Mouse (Mus musculus) gastrocnemius, adult 18-20 months (tissue): ENCODE measurements at regions not wholly inside any gene's neighbourhood (a gene's known extent, or its start where the extent isn't known, plus 50 kb on each side); places are given as distances from the start of the nearest gene placed in this dataset.

ENCODE experiments used
- DNase-seq: peaks from one replicate; pipeline ENCODE4 v3.0.0; 2021; ENCODE audit warnings: low spot score

DNA sequence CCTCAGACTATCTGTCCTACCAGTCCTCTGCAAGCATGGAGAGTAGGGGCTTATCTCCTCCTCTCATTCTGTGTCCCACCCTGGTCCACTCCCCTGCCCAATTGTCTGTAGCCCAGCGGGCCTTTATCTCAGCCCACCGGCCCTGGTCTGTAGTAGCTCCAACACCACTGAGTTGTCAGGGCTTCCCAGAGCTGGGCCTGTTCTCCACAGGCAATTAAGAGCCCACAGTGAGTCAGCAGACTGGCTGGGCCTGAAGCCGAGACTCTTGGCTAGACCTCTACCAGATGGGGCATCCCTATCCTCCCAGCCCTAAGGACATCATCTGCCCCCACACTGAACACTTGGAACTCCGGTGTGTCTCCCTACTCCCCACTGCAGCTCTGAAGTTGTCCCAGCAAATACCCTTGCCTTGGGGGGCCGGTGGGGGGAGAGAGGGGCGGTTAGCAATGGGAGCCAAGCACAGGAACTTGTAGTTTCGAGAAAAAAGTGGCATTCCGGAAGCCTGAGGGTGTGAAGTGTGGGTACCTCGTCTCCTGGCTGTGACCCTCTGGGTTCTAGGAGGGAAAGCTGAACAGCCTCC lies 64.7 kb upstream of the Dlg1 start:
- peak; percentile 75 for DNase-seq

DNA sequence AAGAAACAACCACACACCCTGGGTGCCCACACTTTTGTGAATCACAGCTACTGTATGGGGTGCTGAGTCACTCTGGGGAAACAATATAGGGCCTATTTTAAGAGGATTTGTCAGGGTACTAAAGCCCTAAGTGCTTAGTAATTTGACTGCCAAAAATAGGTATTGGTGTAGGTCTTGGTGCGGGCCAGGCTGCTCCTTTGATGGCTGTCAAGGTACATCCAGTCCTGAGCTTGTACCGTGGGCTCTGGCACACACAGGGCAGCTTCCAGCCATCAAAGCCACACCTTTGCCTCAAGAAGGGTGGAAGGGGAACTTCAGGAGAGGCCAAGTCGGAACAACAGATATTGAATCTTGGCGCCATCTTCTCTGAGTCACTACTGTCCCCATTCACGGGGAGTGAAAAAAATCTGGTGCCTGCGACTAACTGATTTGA lies 64.2 kb upstream of the Dlg1 start:
- DNase-seq: peak; percentile 54

DNA sequence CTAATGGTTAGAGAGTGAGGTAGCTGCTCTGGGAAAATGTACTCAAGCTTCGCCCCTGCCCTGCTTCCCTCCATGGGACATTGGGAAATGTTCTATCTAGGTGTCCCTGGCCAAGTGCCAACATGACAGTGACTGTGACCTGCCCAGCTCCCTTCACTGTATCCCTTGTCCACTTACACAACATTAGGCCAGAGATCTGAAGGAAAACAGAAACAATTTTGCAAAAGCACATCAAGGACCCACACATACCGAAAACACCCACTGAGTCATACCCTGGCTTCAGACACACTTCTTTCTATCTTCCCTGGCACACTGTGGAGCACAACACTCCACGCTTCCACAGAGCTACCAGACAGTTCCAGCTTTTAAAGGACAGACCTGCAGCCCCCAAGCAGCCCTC lies 62.0 kb upstream of the Dlg1 start:
- no peak for DNase-seq

DNA sequence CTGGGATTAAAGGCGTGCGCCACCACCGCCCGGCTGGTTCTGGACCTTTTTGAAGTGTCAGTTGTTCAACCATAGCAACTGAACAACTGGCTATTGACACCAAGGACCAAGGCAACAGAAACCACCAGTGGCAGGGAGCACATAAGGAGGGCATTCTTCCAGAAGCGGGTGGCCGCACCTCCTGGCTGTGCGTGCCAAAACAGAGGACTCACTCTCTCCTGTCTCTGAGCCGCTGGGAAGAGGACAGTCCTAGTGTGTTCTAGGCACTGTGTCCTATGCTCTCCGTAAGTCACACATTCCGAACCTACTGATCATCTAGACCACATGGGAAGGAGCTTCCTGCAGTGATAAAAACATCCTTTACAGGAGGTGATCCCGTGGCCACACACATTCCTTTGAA lies 60.1 kb upstream of the Dlg1 start:
- no peak for DNase-seq

DNA sequence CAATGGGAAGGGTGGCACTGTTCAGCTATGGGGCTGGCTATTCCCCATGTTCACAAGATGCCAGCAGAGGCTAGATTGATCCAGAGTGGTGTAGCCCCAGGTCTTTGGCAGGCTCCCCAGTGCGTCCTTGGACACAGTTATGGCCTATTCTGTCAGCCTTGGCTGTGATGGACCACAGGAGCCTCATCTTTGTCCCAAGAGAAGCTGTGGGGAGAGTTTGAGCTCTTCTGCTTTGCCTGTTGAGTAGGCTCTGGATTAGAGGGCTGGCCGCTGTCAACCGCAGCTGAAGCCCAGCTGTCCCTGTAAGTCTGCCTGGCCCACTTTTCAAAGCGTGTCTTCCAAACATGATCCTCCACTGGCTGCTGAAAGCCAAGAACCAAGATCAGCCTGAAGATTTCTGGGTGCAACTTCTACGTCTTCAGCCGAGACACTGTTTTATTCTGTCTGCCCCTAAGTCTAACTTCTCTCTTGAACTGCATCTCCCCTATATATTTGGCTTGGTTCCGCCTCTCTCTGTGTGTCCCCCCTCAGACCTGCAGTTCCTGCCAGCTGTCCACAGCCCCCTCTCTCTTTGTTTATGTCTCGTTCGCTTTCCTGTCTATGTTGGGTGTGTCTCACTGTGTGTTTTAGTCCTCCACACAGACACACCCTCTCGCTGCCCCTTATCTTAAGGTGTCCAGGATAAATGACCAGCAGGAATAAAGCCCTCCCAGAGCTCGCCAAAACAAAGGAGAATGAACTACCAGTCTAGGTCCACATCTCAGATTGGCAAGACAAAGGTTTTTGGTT lies 56.7 kb upstream of the Dlg1 start:
- DNase-seq: peak; percentile 80

DNA sequence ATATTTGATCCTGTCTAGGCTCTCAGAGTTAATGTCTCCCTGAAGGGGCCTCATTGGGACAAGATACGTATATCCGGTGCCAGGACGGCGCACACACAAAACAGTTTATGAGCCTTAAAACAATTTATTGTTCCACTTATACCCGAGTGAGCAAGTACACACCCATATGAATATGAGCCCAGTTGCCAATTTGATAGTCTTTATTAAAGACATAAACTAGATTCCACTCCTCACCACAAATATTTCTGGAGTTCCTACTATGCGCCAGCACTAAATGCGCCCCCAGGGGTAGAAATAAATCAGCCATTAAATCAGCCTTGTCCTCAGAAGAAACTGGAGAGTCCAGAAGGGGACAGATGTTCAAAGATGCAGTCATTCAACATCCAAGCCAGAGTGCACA lies 54.3 kb upstream of the Dlg1 start:
- DNase-seq: peak; percentile 53

DNA sequence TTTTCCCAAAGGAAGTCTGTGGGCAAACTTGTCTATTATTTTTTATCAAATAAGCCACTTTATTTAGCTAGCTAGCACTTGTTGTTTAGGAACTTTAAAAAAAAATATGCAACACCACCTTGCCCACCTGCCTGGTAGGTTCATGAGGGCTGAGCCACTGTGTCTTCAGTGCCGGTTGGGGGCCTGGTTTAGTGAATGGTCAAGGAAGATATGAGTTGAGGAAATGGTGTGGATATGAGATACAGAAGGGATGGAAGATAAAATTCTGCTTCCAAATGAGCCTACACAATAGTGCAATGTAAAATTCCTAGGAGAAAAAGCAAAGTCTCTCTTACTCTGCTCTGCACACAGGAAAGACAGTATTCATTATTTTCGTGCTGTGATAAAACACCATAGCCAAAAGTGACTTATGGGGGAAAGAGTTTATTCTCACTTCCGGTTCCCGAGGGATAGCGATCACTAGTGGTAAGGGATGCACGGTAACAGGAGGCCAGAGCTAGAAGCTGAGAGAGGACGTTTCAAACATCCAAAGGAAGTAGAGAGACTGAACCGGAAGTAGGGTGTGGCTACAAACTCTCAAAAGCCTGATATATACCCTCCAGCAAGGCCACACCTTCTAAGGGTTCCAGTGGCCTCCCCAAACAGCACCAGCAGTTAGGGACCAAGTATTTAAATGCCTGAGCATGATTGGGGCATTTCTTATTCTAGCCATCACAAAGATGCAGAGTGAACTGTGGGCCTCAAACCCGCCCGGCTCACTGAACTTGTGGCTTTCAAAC lies 53.7 kb upstream of the Dlg1 start:
- DNase-seq: no peak
